Mouse (Mus musculus): Measurements from ENCODE around the gene Agpat4. TPM values are rescaled to one million over a fixed set of nuclear protein-coding genes. Genes with fewer than 3 reads are reported as not detected.

Agpat4 gene
- polyA plus RNA-seq, 1 experiment: 1.0 TPM

- Histone ChIP-seq H3K4me1 (no peaks in the 10 kb centered on the region), H3K36me3 (replicated peaks; ENCODE audit: low read length) (no peaks in the 10 kb centered on the region), H3K4me3 (replicated peaks) (no peak overlapping the region), H3K27me3 (replicated peaks) (no peaks in the 10 kb centered on the region), H3K9me3 (peaks cover 19% of the 10 kb centered on the region)
- no peak for TF ChIP-seq GATA1 (IDR thresholded peaks at IDR 0.05; ENCODE audit: borderline replicate concordance, low read length)
- no peak for TF ChIP-seq FLI1 (IDR thresholded peaks at IDR 0.05; ENCODE audit: low read length)
Measured at GRCm38 (mm10) chr17:12102326-12102725, 16.2 kb upstream of the Agpat4 start.

DNA sequence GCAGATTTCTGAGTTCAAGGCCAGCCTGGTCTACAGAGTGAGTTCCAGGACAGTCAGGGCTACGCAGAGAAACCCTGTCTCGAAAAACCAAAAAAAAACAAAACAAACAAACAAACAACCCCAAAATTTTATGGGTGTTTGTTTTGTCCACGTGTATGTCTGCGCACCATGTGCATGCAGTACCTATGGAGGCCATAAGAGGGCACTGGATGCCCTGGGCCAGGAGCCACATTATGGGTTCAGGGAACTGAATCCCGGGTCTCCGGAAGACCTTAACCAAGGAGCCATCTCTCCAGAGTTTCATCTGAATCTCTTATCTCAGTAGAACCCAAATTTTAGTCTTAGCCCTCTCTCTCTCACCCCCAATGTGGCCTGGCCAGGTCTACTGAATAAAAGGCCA, 14.7 kb upstream of the Agpat4 start:
- Histone ChIP-seq H3K4me3 (replicated peaks) (no peak overlapping the region), H3K27me3 (replicated peaks) (no peaks in the 10 kb centered on the region), H3K4me1 (no peaks in the 10 kb centered on the region), H3K9me3 (peaks cover 19% of the 10 kb centered on the region), H3K36me3 (replicated peaks; ENCODE audit: low read length) (no peaks in the 10 kb centered on the region)
- TF ChIP-seq FLI1 (IDR thresholded peaks at IDR 0.05; ENCODE audit: low read length): no peak

GRCm38 (mm10) chr17:12104245-12104644, 14.3 kb upstream of the Agpat4 start:
- Histone ChIP-seq H3K4me1 (no peaks in the 10 kb centered on the region), H3K27me3 (replicated peaks) (no peaks in the 10 kb centered on the region), H3K36me3 (replicated peaks; ENCODE audit: low read length) (no peaks in the 10 kb centered on the region), H3K9me3 (peaks cover 19% of the 10 kb centered on the region), H3K4me3 (replicated peaks) (no peak overlapping the region)
- TF ChIP-seq GATA1 (IDR thresholded peaks at IDR 0.05; ENCODE audit: borderline replicate concordance, low read length): no peak
- no peak for TF ChIP-seq FLI1 (IDR thresholded peaks at IDR 0.05; ENCODE audit: low read length)

- H3K36me3 ChIP-seq (replicated peaks; ENCODE audit: low read length): no peaks in the 10 kb centered on the region
- no peaks in the 10 kb centered on the region for H3K4me1 ChIP-seq
- H3K4me3 ChIP-seq (replicated peaks): no peak overlapping the region
- no peaks in the 10 kb centered on the region for H3K27me3 ChIP-seq (replicated peaks)
- peaks cover 17% of the 10 kb centered on the region for H3K9me3 ChIP-seq
- TF ChIP-seq FLI1 (IDR thresholded peaks at IDR 0.05; ENCODE audit: low read length) (no peak), GATA1 (IDR thresholded peaks at IDR 0.05; ENCODE audit: borderline replicate concordance, low read length) (no peak)
Measured at GRCm38 (mm10) chr17:12104690-12105089, 13.8 kb upstream of the Agpat4 start.

DNA sequence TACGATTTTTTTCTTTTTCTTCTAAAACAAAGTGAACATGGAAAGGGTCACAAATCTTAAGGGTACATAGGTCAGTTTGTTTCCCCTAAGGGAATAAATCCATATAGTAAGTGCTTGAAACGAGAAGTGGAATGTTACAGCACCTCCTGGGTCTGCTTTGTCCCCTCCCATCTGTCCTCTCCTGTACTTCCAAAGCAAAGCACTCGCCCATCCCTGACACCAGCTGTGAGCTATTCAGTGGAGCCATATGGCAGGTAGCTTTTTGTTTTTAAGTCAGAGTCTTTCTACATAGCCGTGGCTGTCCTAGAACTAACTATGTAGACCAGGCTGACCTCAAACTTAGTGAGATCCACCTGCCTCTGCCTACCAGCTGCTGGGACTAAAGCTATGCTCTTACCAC, 12.2 kb upstream of the Agpat4 start:
- TF ChIP-seq GATA1 (IDR thresholded peaks at IDR 0.05; ENCODE audit: borderline replicate concordance, low read length): no peak
- no peak for TF ChIP-seq FLI1 (IDR thresholded peaks at IDR 0.05; ENCODE audit: low read length)
- Histone ChIP-seq H3K27me3 (replicated peaks) (peaks cover 2% of the 10 kb centered on the region), H3K4me1 (no peaks in the 10 kb centered on the region), H3K36me3 (replicated peaks; ENCODE audit: low read length) (no peaks in the 10 kb centered on the region), H3K9me3 (peaks cover 11% of the 10 kb centered on the region), H3K4me3 (replicated peaks) (no peak overlapping the region)

DNA sequence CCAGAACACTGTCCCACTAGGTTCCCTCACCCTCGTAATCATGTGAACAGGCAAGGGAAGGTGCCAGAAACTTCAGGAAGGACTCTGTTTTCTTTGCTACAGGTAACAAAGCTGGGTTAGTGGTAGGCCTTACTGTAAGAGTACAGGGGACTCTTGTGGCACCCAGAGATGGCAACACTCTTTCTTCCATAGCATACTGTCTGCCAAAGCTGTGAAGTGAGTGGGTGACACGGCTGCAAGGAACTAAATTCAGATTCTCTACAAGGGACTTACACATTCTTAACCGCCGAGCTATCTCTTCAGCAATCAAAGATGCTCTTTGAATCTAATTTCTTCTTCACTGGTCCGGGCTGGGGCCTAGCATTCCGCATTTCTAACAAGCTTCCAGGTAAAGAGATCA, 4.9 kb upstream of the Agpat4 start:
- peaks cover 6% of the 10 kb centered on the region for H3K4me1 ChIP-seq

DNA sequence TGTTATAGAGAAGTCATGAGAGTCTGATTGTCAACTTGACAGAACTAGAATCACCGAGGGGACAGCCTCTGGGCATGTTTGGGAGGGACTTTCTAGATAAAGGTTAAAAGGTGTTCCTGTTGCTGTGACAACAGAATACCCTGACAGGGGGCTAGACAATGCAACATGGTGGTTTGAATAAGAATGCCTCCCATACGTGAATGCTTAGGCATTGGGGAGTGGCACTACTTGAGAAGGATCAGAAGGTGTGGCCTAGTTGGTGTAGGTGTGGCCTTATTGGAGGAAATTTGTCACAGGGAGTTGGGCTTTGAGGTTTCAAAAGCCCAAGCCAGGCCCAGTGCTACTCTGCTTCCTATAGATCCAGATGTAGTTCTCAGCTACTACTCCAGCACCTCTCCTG, 3.4 kb upstream of the Agpat4 start:
- Histone ChIP-seq H3K27me3 (replicated peaks) (peaks cover 9% of the 10 kb centered on the region), H3K36me3 (replicated peaks; ENCODE audit: low read length) (no peaks in the 10 kb centered on the region), H3K9me3 (peaks cover 8% of the 10 kb centered on the region), H3K4me3 (replicated peaks) (no peak overlapping the region), H3K4me1 (peaks cover 21% of the 10 kb centered on the region)
- TF ChIP-seq GATA1 (IDR thresholded peaks at IDR 0.05; ENCODE audit: borderline replicate concordance, low read length) (no peak), FLI1 (IDR thresholded peaks at IDR 0.05; ENCODE audit: low read length) (no peak)

More for the DNA sequence above, 4.9 kb upstream of the Agpat4 start:
- no peak for TF ChIP-seq GATA1 (IDR thresholded peaks at IDR 0.05; ENCODE audit: borderline replicate concordance, low read length)
- TF ChIP-seq FLI1 (IDR thresholded peaks at IDR 0.05; ENCODE audit: low read length): no peak
- H3K36me3 ChIP-seq (replicated peaks; ENCODE audit: low read length): no peaks in the 10 kb centered on the region
- H3K9me3 ChIP-seq: peaks cover 8% of the 10 kb centered on the region
- peaks cover 6% of the 10 kb centered on the region for H3K27me3 ChIP-seq (replicated peaks)
- no peak overlapping the region for H3K4me3 ChIP-seq (replicated peaks)

- H3K4me1 ChIP-seq: peaks cover 24% of the 10 kb centered on the region
Measured at GRCm38 (mm10) chr17:12118131-12118530, 373 bp upstream of the Agpat4 start.

GRCm38 (mm10) chr17:12118926-12119641, 580 bp downstream of the Agpat4 start:
- Histone ChIP-seq H3K4me1 (peaks cover 24% of the 10 kb centered on the region), H3K27me3 (replicated peaks) (peaks cover 6% of the 10 kb centered on the region), H3K4me3 (replicated peaks) (peak overlapping the region; percentile 94), H3K36me3 (replicated peaks; ENCODE audit: low read length) (no peaks in the 10 kb centered on the region), H3K9me3 (peaks cover 8% of the 10 kb centered on the region)
- TF ChIP-seq FLI1 (IDR thresholded peaks at IDR 0.05; ENCODE audit: low read length) (no peak), GATA1 (IDR thresholded peaks at IDR 0.05; ENCODE audit: borderline replicate concordance, low read length) (no peak)

More at GRCm38 (mm10) chr17:12118131-12118530, 373 bp upstream of the Agpat4 start:
- Histone ChIP-seq H3K9me3 (peaks cover 8% of the 10 kb centered on the region), H3K27me3 (replicated peaks) (peaks cover 6% of the 10 kb centered on the region), H3K4me3 (replicated peaks) (peak overlapping the region; percentile 94), H3K36me3 (replicated peaks; ENCODE audit: low read length) (no peaks in the 10 kb centered on the region)
- no peak for TF ChIP-seq GATA1 (IDR thresholded peaks at IDR 0.05; ENCODE audit: borderline replicate concordance, low read length)
- no peak for TF ChIP-seq FLI1 (IDR thresholded peaks at IDR 0.05; ENCODE audit: low read length)

GRCm38 (mm10) chr17:12119675-12120074, 1.2 kb downstream of the Agpat4 start:
- Histone ChIP-seq H3K9me3 (peaks cover 8% of the 10 kb centered on the region), H3K36me3 (replicated peaks; ENCODE audit: low read length) (no peaks in the 10 kb centered on the region), H3K4me3 (replicated peaks) (peak overlapping the region; percentile 94), H3K27me3 (replicated peaks) (peaks cover 6% of the 10 kb centered on the region), H3K4me1 (peaks cover 24% of the 10 kb centered on the region)
- TF ChIP-seq GATA1 (IDR thresholded peaks at IDR 0.05; ENCODE audit: borderline replicate concordance, low read length) (no peak), FLI1 (IDR thresholded peaks at IDR 0.05; ENCODE audit: low read length) (no peak)
